ENCODE assay signal across 18 mouse cellular contexts in the genomic region with DNA sequence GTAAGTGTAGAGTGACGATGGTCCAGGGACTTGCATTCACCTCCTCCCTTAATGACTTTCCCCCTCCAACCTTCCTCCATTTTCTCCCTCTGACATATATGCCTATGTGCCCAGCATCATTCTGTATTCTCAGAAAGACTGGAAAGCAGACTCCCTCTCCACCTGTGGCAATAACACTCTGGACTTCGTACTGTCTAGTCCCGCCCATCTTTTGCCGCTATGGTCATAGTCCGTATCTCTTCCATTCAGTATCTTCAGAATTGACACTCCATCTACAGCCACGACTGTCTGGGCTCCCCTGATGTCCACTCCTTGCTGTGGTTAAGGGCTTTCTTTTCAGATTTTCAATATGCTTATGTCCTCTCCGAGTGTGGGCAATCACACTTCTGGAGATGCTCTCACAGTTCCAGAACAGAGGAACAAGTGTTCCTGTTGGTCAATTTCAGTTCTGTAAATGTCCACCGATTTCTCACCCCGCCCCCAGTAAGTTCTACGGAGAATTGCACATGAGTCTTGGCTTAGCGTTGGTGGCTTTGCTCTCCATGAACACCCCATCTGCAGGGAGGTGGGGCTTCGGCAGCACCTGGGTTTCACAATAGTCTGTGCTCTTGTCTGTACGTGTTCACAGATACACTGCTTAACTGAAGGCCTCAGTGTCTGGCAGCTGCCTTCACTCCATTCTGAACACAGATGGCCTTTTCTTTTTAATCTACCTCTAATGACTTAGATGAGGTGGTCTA. TPM values are rescaled to one million over a fixed set of nuclear protein-coding genes. Genes with fewer than 3 reads are reported as not detected.
A peak's percentile ranks its signal among the peaks of the same experiment; 100 is the strongest.
DNase-seq lines count a peak whose midpoint lies in the region; ATAC-seq and TF ChIP-seq lines count a peak whose summit lies in the region.
"Had no signal": no experiment of that assay in that cellular context is flagged by ENCODE, and none has a peak within 500 bp of the region (broad histone marks: within the 10 kb centered on the region; RNA-seq: fewer than 3 reads in every experiment).

No protein-coding gene starts in this region.

- peak; percentile 54 to 70 for DNase-seq in kidney, postnatal 36 days
- peak; percentile 51 for DNase-seq in CH12.LX (ENCODE audit: extremely low read depth)
- peak; percentile 42 for DNase-seq in brain, adult 2 months (ENCODE audit: low read depth, low spot score)
- DNase-seq in forebrain, embryonic 11.5 days (ENCODE audit: low spot score), result no peak
- DNase-seq: cerebellum, adult 11-12 months; cerebellum, postnatal 25 days; forebrain, postnatal 0 days; gastrocnemius, postnatal 10 days; heart, postnatal 14 days; midbrain, embryonic 14.5 days had no signal

- TF ChIP-seq RAD21 in CH12.LX (IDR thresholded peaks at IDR 0.05; ENCODE audit: low read depth, low read length), result no peak

- 83% methylated on average over 13 of the region's 13 CpGs for WGBS in kidney, embryonic 16.5 days
- 55% methylated on average over 13 of the region's 13 CpGs for WGBS in intestine, postnatal 0 days
- WGBS in midbrain, embryonic 16.5 days, result 87% methylated on average over 13 of the region's 13 CpGs
- WGBS in forebrain, embryonic 11.5 days, result 86% methylated on average over 13 of the region's 13 CpGs

- no peak overlapping the region for H3K27ac ChIP-seq in kidney, embryonic 16.5 days (ENCODE audit: low read length)
- no peak overlapping the region for H3K27ac ChIP-seq in CH12.LX (ENCODE audit: insufficient read depth, low read depth)
- no peak overlapping the region for H3K27ac ChIP-seq in intestine, postnatal 0 days (ENCODE audit: low read depth, low read length)
- H3K27ac ChIP-seq in midbrain, embryonic 16.5 days (ENCODE audit: low read length), result no peak overlapping the region
- no peak overlapping the region for H3K27ac ChIP-seq in forebrain, embryonic 11.5 days (ENCODE audit: low read depth, low read length)
- H3K27ac ChIP-seq: embryonic facial prominence, embryonic 12.5 days; heart, embryonic 10.5 days; hindbrain, embryonic 14.5 days; kidney, embryonic 15.5 days had no signal

- no peak overlapping the region for H3K9ac ChIP-seq in kidney, embryonic 16.5 days (replicated peaks; ENCODE audit: low read length)
- no peak overlapping the region for H3K9ac ChIP-seq in CH12.LX (ENCODE audit: insufficient read depth, low read depth)
- no peak overlapping the region for H3K9ac ChIP-seq in intestine, postnatal 0 days (ENCODE audit: low read depth, low read length)
- H3K9ac ChIP-seq in midbrain, embryonic 16.5 days (ENCODE audit: low read depth, low read length), result no peak overlapping the region
- no peak overlapping the region for H3K9ac ChIP-seq in forebrain, embryonic 11.5 days (ENCODE audit: low read length)
- H3K9ac ChIP-seq: embryonic facial prominence, embryonic 12.5 days; forebrain, postnatal 0 days; hindbrain, embryonic 14.5 days; kidney, embryonic 15.5 days had no signal

- TF ChIP-seq EP300 in CH12.LX (IDR thresholded peaks at IDR 0.05; ENCODE audit: low read length), result 0 out of 2 replicates have a peak, but pooled peaks have one; percentile 7

- no peak for TF ChIP-seq POLR2A in CH12.LX (IDR thresholded peaks at IDR 0.05; ENCODE audit: low read depth, low read length)

- no peak overlapping the region for H3K4me2 ChIP-seq in kidney, embryonic 16.5 days (replicated peaks; ENCODE audit: low read depth, low read length)
- H3K4me2 ChIP-seq in CH12.LX (ENCODE audit: insufficient read depth, low read depth, poor library complexity, severe bottlenecking), result peak overlapping the region; percentile 23; the same call in 1 of the 2 replicates
- no peak overlapping the region for H3K4me2 ChIP-seq in intestine, postnatal 0 days (replicated peaks; ENCODE audit: low read depth)
- no peak overlapping the region for H3K4me2 ChIP-seq in midbrain, embryonic 16.5 days (ENCODE audit: low read length)
- H3K4me2 ChIP-seq in forebrain, embryonic 11.5 days (ENCODE audit: low read depth, low read length, severe bottlenecking), result no peak overlapping the region
- H3K4me2 ChIP-seq: embryonic facial prominence, embryonic 12.5 days; hindbrain, embryonic 14.5 days; kidney, embryonic 15.5 days had no signal

- H3K27me3 ChIP-seq in kidney, embryonic 16.5 days (ENCODE audit: insufficient read depth, low read length), result no peaks in the 10 kb centered on the region
- no peaks in the 10 kb centered on the region for H3K27me3 ChIP-seq in CH12.LX (replicated peaks)
- H3K27me3 ChIP-seq in intestine, postnatal 0 days (replicated peaks; ENCODE audit: control insufficient read depth, insufficient read depth, low read length), result no peaks in the 10 kb centered on the region
- no peaks in the 10 kb centered on the region for H3K27me3 ChIP-seq in midbrain, embryonic 16.5 days (ENCODE audit: control insufficient read depth, insufficient read depth, low read depth, low read length)
- no peaks in the 10 kb centered on the region for H3K27me3 ChIP-seq in forebrain, embryonic 11.5 days (ENCODE audit: control insufficient read depth, insufficient read depth, low read length)
- H3K27me3 ChIP-seq: embryonic facial prominence, embryonic 12.5 days; kidney, embryonic 15.5 days had no signal

- H3K4me3 ChIP-seq in kidney, embryonic 16.5 days (ENCODE audit: low read length), result no peak overlapping the region
- no peak overlapping the region for H3K4me3 ChIP-seq in CH12.LX (replicated peaks in 1 of 3; ENCODE audit: low read depth in 2 of 3, low read length in 2 of 3, poor library complexity in 1 of 3)
- no peak overlapping the region for H3K4me3 ChIP-seq in intestine, postnatal 0 days (ENCODE audit: low read depth, low read length)
- H3K4me3 ChIP-seq in midbrain, embryonic 16.5 days (ENCODE audit: low read depth, low read length), result no peak overlapping the region
- no peak overlapping the region for H3K4me3 ChIP-seq in forebrain, embryonic 11.5 days (ENCODE audit: low read depth, low read length)
- H3K4me3 ChIP-seq: embryonic facial prominence, embryonic 12.5 days; heart, embryonic 10.5 days; kidney, embryonic 15.5 days had no signal

- dilution Hi-C loops in CH12.LX (cut with MboI; ENCODE audit: extremely low pct_ligation_motif_present, extremely low pct_unique_long_range_greater_than_20kb, low sequenced_read_pairs), result no loop called here

- no peak for TF ChIP-seq CTCF in CH12.LX (conservative IDR thresholded peaks at IDR 0.05 in 1 of 2, IDR thresholded peaks at IDR 0.05 in 1 of 2; ENCODE audit: low read depth in 2 of 2, low read length in 2 of 2)
- no peak for TF ChIP-seq CTCF in intestine, postnatal 0 days (IDR thresholded peaks at IDR 0.05; ENCODE audit: low read depth)

- in situ Hi-C loops in CH12.LX (cut with MboI; ENCODE audit: low pct_ligation_motif_present, low pct_unique_long_range_greater_than_20kb, low sequenced_read_pairs), result no loop called here

- H3K4me1 ChIP-seq in kidney, embryonic 16.5 days (ENCODE audit: insufficient read depth, low read length), result no peaks in the 10 kb centered on the region
- peaks cover 10 to 20% of the 10 kb centered on the region in 2 experiments for H3K4me1 ChIP-seq in CH12.LX (ENCODE audit: control insufficient read depth in 1 of 2, insufficient read depth in 2 of 2)
- H3K4me1 ChIP-seq in intestine, postnatal 0 days (replicated peaks; ENCODE audit: control insufficient read depth, insufficient read depth, low read length), result no peaks in the 10 kb centered on the region; the same call in 1 of the 2 replicates
- H3K4me1 ChIP-seq in midbrain, embryonic 16.5 days (ENCODE audit: control insufficient read depth, insufficient read depth, low read length), result no peaks in the 10 kb centered on the region; the same call in 1 of the 2 replicates
- no peaks in the 10 kb centered on the region for H3K4me1 ChIP-seq in forebrain, embryonic 11.5 days (replicated peaks; ENCODE audit: control insufficient read depth, insufficient read depth, low read length)
- H3K4me1 ChIP-seq: embryonic facial prominence, embryonic 12.5 days; heart, embryonic 10.5 days; kidney, embryonic 15.5 days had no signal

- no peaks in the 10 kb centered on the region for H3K9me3 ChIP-seq in kidney, embryonic 16.5 days (ENCODE audit: low read length)
- no peaks in the 10 kb centered on the region for H3K9me3 ChIP-seq in CH12.LX (replicated peaks; ENCODE audit: low read length)
- no peaks in the 10 kb centered on the region for H3K9me3 ChIP-seq in intestine, postnatal 0 days (ENCODE audit: control insufficient read depth)
- no peaks in the 10 kb centered on the region for H3K9me3 ChIP-seq in midbrain, embryonic 16.5 days (replicated peaks; ENCODE audit: control insufficient read depth, low read length, poor library complexity, severe bottlenecking)
- no peaks in the 10 kb centered on the region for H3K9me3 ChIP-seq in forebrain, embryonic 11.5 days (ENCODE audit: control insufficient read depth, low read length)
- H3K9me3 ChIP-seq: embryonic facial prominence, embryonic 12.5 days; G1E; heart, embryonic 10.5 days; kidney, embryonic 15.5 days had no signal

- no peak for ATAC-seq in kidney, embryonic 16.5 days (ENCODE audit: low FRiP score, low TSS enrichment)
- peak; percentile 85 for ATAC-seq in intestine, postnatal 0 days
- ATAC-seq in midbrain, embryonic 16.5 days, result no peak
- no peak for ATAC-seq in forebrain, embryonic 11.5 days (replicated peaks; ENCODE audit: low FRiP score)
- ATAC-seq: forebrain, postnatal 0 days had no signal

- H3K36me3 ChIP-seq in kidney, embryonic 16.5 days (ENCODE audit: insufficient read depth, low read length), result peaks cover 7% of the 10 kb centered on the region
- peaks cover 19 to 39% of the 10 kb centered on the region in 2 experiments for H3K36me3 ChIP-seq in CH12.LX (replicated peaks in 1 of 2; ENCODE audit: control insufficient read depth in 1 of 2, insufficient read depth in 1 of 2, low read length in 1 of 2)
- H3K36me3 ChIP-seq in intestine, postnatal 0 days (ENCODE audit: control insufficient read depth, insufficient read depth), result peaks cover 9% of the 10 kb centered on the region
- peaks cover 7% of the 10 kb centered on the region; the same call in 1 of the 2 replicates for H3K36me3 ChIP-seq in midbrain, embryonic 16.5 days (ENCODE audit: control insufficient read depth, insufficient read depth, low read length)
- H3K36me3 ChIP-seq in forebrain, embryonic 11.5 days (ENCODE audit: control insufficient read depth, insufficient read depth, low read length), result no peaks in the 10 kb centered on the region; the same call in 1 of the 2 replicates

- no peaks in the 10 kb centered on the region for H3K79me2 ChIP-seq in CH12.LX (replicated peaks; ENCODE audit: control insufficient read depth, extremely low read depth, insufficient read depth, poor library complexity, severe bottlenecking)

TF ChIP-seq in CH12.LX, 34 proteins besides CTCF, POLR2A, EP300 and RAD21 (continues in another document):
- TF ChIP-seq MEF2A (IDR thresholded peaks at IDR 0.05; ENCODE audit: borderline replicate concordance, low read depth, low read length), result no peak

RNA-seq across cellular contexts. Expression of a gene that starts 33.4 kb away (rescaled TPM):
- 25.0 and 27.7 TPM in 2 replicates for polyA plus RNA-seq in kidney, embryonic 16.5 days (2015; fragmentation: Nextera tagmentation; extraction: Ambion mirVana)
- total RNA-seq in CH12.LX (2012; rRNA removed) (0.84 and 2.3 TPM in 2 replicates), CH12.LX (2014; rRNA removed) (1.4 and 2.4 TPM in 2 replicates)
- 1.2 and 1.4 TPM in 2 replicates for polyA plus RNA-seq in CH12.LX (2012; ENCODE audit: insufficient read length, low read depth)
- 7.1 and 8.6 TPM in 2 replicates for polyA plus RNA-seq in intestine, postnatal 0 days (2015; fragmentation: Nextera tagmentation; extraction: Ambion mirVana)
- 29.3 and 32.3 TPM in 2 replicates for polyA plus RNA-seq in midbrain, embryonic 16.5 days (2015; fragmentation: Nextera tagmentation; extraction: Ambion mirVana)
- polyA plus RNA-seq in forebrain, embryonic 11.5 days (2014; fragmentation: Nextera tagmentation; extraction: Ambion mirVana), result 23.7 and 32.1 TPM in 2 replicates
